Mouse (Mus musculus) subcutaneous adipose tissue, adult 2 months (tissue): Measurements from ENCODE around the gene Ift22. TPM values are rescaled to one million over a fixed set of nuclear protein-coding genes. Genes with fewer than 3 reads are reported as not detected.

ENCODE experiments used
- polyA plus RNA-seq: library from polyadenylated mRNA; depleted of rRNA; stranded (reverse); fragments of >200 nt; gene quantifications from 2 replicates; pipeline ENCODE4 v1.2.3, GENCODE M21; 2012; ENCODE audit warnings: low replicate concordance; rRNA removed

Gene Ift22
- polyA plus RNA-seq, result 15.5 and 16.2 TPM in 2 replicates

DNA sequence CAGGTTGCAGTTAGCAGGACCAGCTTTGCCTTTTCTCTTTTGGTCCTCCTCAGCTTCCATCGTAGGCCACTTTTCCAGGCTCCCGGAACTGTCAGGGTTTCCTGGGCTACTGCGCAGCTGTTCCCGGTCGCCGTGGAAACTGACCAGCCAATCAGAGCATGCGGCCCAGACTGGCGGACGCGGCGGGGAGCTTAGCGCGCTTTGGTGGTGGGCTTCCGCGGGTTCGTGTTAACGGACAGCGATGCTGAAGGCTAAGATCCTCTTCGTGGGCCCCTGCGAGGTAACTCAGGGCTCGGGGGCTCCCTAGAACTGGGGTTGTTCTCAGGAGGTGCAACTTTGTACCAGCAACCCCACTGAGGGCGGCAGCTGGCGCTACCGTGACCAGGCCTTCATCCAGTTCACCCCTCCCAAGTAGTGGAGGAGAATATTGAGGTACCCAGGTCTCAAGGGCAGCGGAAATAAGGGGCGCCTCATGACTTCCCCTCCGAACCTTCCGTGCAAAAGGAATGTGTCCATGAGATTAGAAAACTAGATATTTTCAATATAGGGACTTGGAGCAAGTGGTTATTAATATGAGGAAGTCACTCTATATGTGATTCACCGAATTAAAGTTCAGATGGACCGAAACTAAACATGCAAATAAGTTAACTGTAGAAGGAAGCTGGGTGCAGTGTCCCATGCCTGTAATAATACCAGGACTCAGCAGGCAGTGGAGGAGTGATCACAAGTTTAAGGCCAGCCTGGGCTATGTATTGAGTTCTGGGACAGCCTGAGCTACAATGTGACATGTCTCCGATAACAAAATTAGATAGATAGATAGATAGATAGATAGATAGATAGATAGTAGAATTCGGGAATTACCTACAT lies at the start of gene Ift22:
Gene Ift22, plus strand, starts transcription at position 160 of the 867 bp plus-strand sequence.

GRCm38 (mm10) chr5:136882788-136883439 lies 25.0 kb upstream of the Ift22 start, which contains the start of gene Col26a1:
TSS of gene Col26a1 (minus strand) at chr5:136883209.

GRCm38 (mm10) chr5:136953015-136953414 lies 45.1 kb downstream of the Ift22 start, which contains the start of gene Fis1:
TSS of gene Fis1 (plus strand) at chr5:136953275.

Other genes with a start within 250 kb of the Ift22 start
- 0.21 TPM in 1 of 2 replicates, not detected in the other for gene Myl10, start 215.0 kb upstream of the Ift22 start, polyA plus RNA-seq
- 0.11 and 15.6 TPM in 2 replicates for gene Col26a1, start 24.9 kb upstream of the Ift22 start, polyA plus RNA-seq
- gene Fis1, start 45.1 kb downstream of the Ift22 start, polyA plus RNA-seq, result 179 and 203 TPM in 2 replicates
- gene Cldn15, start 58.5 kb downstream of the Ift22 start, polyA plus RNA-seq, result 45.3 and 109 TPM in 2 replicates
- 127 and 187 TPM in 2 replicates for gene Plod3, start 78.9 kb downstream of the Ift22 start, polyA plus RNA-seq
- gene Znhit1, start 79.9 kb downstream of the Ift22 start, polyA plus RNA-seq, result 86.1 and 90.2 TPM in 2 replicates
- not detected in 2 replicates for gene Vgf, start 118.2 kb downstream of the Ift22 start, polyA plus RNA-seq
- 81.8 and 101 TPM in 2 replicates for gene Ap1s1, start 138.0 kb downstream of the Ift22 start, polyA plus RNA-seq
- gene Serpine1, start 164.1 kb downstream of the Ift22 start, polyA plus RNA-seq, result 7.5 and 24.0 TPM in 2 replicates
- gene Trim56, start 208.1 kb downstream of the Ift22 start, polyA plus RNA-seq, result 11.1 and 20.5 TPM in 2 replicates
- gene Muc3, start 241.2 kb downstream of the Ift22 start, polyA plus RNA-seq, result 0.19 TPM in 1 of 2 replicates, not detected in the other